Mouse (Mus musculus): ENCODE measurements around the gene Rad51b. TPM values are rescaled to one million over a fixed set of nuclear protein-coding genes. Genes with fewer than 3 reads are reported as not detected.

The Rad51b gene
- total and polyA plus RNA-seq, 2 experiments from 2014 or later: 1.4 to 1.8 TPM

DNA sequence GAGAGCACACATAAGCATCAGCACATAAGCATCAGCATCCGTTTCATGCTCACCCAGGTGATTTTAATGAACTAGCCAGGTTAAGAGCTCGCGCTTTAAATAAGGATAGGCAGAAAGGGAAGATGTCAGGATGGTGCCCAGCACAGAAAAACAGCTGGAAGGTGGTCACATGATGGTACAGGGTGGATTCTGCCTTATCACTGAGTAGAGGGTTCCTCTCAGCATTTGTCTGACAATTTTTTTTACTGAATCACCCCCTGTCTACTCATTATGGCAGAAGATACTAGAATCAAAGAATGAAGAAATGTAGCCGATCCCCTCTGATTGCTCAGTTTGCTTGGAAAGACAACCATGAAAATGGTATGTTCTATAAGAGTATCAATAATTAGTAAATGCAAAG, 474.1 kb downstream of the Rad51b start:
- TF ChIP-seq CTCF (IDR thresholded peaks at IDR 0.05; ENCODE audit: low read depth): no peak
- H3K4me1 ChIP-seq (ENCODE audit: control insufficient read depth, insufficient read depth): peaks cover 4% of the 10 kb centered on the region; the same call in 1 of the 2 replicates
- no peak overlapping the region for H3K4me3 ChIP-seq (ENCODE audit: low read depth, low read length)
- H3K27ac ChIP-seq (ENCODE audit: low read depth): no peak overlapping the region
- no peaks in the 10 kb centered on the region for H3K27me3 ChIP-seq (ENCODE audit: control insufficient read depth, insufficient read depth, low read length)
- WGBS: 94% methylated on average over 4 of the region's 4 CpGs
- H3K9me3 ChIP-seq (replicated peaks; ENCODE audit: control insufficient read depth, low read length): no peaks in the 10 kb centered on the region
- no peak overlapping the region for H3K4me2 ChIP-seq (ENCODE audit: low read depth, low read length)
- no peak overlapping the region for H3K9ac ChIP-seq (replicated peaks; ENCODE audit: low read depth, low read length)
- H3K36me3 ChIP-seq (replicated peaks; ENCODE audit: control insufficient read depth, insufficient read depth, low read length): no peaks in the 10 kb centered on the region
- no peak for ATAC-seq (ENCODE audit: insufficient read depth, low read depth)
- DNase-seq (ENCODE audit: low spot score): no peak

DNA sequence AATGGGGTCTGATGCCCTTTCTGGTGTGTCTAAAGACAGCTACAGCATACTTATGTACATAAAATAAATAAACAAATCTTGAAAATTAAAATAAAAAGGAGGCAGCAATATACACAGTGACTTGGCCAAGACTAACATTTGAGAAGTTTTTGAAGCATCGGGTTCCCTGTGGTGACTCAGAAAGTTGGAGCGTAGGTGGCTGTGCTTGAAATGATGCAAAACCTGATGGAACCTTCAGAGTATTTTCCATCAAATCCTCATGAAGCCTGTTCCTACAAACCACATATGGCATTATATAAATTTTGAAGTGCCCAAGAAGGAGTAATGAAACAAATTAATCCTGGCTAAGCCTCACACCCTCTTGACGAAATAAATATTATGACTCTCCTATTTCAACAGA, 474.7 kb downstream of the Rad51b start:
- H3K9me3 ChIP-seq (replicated peaks; ENCODE audit: control insufficient read depth, low read length): no peaks in the 10 kb centered on the region
- WGBS: 95% methylated on average over 3 of the region's 3 CpGs
- H3K4me1 ChIP-seq (ENCODE audit: control insufficient read depth, insufficient read depth): no peaks in the 10 kb centered on the region
- H3K9ac ChIP-seq (replicated peaks; ENCODE audit: low read depth, low read length): no peak overlapping the region
- H3K27me3 ChIP-seq (ENCODE audit: control insufficient read depth, insufficient read depth, low read length): no peaks in the 10 kb centered on the region
- H3K36me3 ChIP-seq (replicated peaks; ENCODE audit: control insufficient read depth, insufficient read depth, low read length): no peaks in the 10 kb centered on the region
- no peak overlapping the region for H3K4me3 ChIP-seq (ENCODE audit: low read depth, low read length)
- no peak overlapping the region for H3K4me2 ChIP-seq (ENCODE audit: low read depth, low read length)
- TF ChIP-seq CTCF (IDR thresholded peaks at IDR 0.05; ENCODE audit: low read depth) (no peak), EP300 (IDR thresholded peaks at IDR 0.05; ENCODE audit: low read depth) (no peak)
- no peak for ATAC-seq (ENCODE audit: insufficient read depth, low read depth)
- H3K27ac ChIP-seq (ENCODE audit: low read depth): no peak overlapping the region
- DNase-seq (ENCODE audit: low spot score): no peak

DNA sequence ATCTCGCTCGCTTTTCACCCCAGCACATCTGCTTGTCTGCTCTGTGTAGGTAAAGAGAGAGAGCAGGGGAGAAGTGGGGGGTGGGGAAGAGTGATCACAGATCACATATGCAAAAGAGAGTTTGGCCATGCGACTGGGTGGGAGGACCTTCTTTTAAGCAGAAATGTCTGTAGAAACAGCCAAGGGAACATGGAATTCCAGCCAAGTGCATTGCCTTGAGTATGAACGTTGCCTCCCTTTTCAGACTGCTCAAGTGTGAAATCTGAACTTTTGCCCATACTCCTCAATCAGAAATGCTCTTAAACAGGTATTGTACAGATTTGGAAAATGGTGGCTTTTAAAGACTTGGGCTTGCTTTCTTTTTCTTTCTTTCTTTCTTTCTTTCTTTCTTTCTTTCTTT, 476.2 kb downstream of the Rad51b start:
- DNase-seq (ENCODE audit: low spot score) (no peak), ATAC-seq (ENCODE audit: insufficient read depth, low read depth) (no peak)
- 78% methylated on average over 4 of the region's 4 CpGs for WGBS
- TF ChIP-seq EP300 (IDR thresholded peaks at IDR 0.05; ENCODE audit: low read depth) (no peak), CTCF (IDR thresholded peaks at IDR 0.05; ENCODE audit: low read depth) (no peak)
- H3K4me1 ChIP-seq (ENCODE audit: control insufficient read depth, insufficient read depth): no peaks in the 10 kb centered on the region
- H3K9me3 ChIP-seq (replicated peaks; ENCODE audit: control insufficient read depth, low read length): no peaks in the 10 kb centered on the region
- H3K4me2 ChIP-seq (ENCODE audit: low read depth, low read length): no peak overlapping the region
- H3K36me3 ChIP-seq (replicated peaks; ENCODE audit: control insufficient read depth, insufficient read depth, low read length): no peaks in the 10 kb centered on the region
- H3K27me3 ChIP-seq (ENCODE audit: control insufficient read depth, insufficient read depth, low read length): no peaks in the 10 kb centered on the region
- no peak overlapping the region for H3K27ac ChIP-seq (ENCODE audit: low read depth)
- H3K4me3 ChIP-seq (ENCODE audit: low read depth, low read length): no peak overlapping the region
- H3K9ac ChIP-seq (replicated peaks; ENCODE audit: low read depth, low read length): no peak overlapping the region

DNA sequence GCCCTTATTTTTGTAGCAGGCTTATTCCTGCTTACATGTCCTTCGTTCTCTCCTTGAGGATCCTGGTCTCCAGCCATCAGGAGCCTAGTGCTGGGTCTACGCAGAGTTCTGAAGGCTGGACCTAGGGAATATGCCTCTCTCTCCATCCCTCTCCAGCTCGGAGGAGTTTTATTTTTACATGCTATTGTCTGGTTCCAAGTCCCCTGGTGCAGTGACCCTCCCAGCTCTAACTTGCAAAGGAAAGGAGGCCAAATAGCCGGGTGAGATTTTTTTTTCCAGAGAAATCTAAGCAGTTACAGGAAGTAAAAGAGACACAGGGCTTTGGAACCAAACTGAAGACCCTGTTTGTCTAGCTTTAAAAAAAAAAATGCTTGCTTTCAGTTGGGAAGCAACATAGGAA, 477.5 kb downstream of the Rad51b start:
- ATAC-seq (ENCODE audit: insufficient read depth, low read depth) (no peak), DNase-seq (ENCODE audit: low spot score) (no peak)
- Histone ChIP-seq H3K4me1 (ENCODE audit: control insufficient read depth, insufficient read depth) (no peaks in the 10 kb centered on the region), H3K9me3 (replicated peaks; ENCODE audit: control insufficient read depth, low read length) (no peaks in the 10 kb centered on the region), H3K27ac (ENCODE audit: low read depth) (peak overlapping the region; percentile 51), H3K9ac (replicated peaks; ENCODE audit: low read depth, low read length) (no peak overlapping the region; the same call in 1 of the 2 replicates), H3K36me3 (replicated peaks; ENCODE audit: control insufficient read depth, insufficient read depth, low read length) (no peaks in the 10 kb centered on the region), H3K4me2 (ENCODE audit: low read depth, low read length) (no peak overlapping the region), H3K27me3 (ENCODE audit: control insufficient read depth, insufficient read depth, low read length) (no peaks in the 10 kb centered on the region), H3K4me3 (ENCODE audit: low read depth, low read length) (no peak overlapping the region)
- TF ChIP-seq EP300 (IDR thresholded peaks at IDR 0.05; ENCODE audit: low read depth): no peak
- 50% methylated on average over 4 of the region's 4 CpGs for WGBS

DNA sequence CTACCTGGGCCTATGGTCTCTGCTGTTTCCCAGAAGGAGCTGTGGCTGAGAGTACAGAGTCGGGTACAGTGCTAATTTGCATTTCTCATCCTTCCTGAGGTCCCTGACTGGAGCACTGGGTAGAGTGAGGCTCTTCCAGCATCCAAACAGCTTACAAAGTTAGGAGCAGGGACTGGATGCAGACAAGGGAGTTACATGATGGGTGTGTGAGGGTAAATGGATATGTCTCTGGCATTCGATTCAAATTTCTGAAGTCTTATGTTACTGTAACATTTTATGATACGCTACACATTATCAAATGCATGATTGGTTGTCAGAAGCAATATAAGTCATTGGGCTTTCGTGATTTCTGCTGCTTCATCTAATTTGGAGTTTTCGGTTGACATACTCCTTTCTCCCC, 479.7 kb downstream of the Rad51b start:
- TF ChIP-seq EP300 (IDR thresholded peaks at IDR 0.05; ENCODE audit: low read depth) (no peak), CTCF (IDR thresholded peaks at IDR 0.05; ENCODE audit: low read depth) (no peak)
- DNase-seq (ENCODE audit: low spot score) (no peak), ATAC-seq (ENCODE audit: insufficient read depth, low read depth) (no peak)
- no peaks in the 10 kb centered on the region for H3K4me1 ChIP-seq (ENCODE audit: control insufficient read depth, insufficient read depth)
- H3K27me3 ChIP-seq (ENCODE audit: control insufficient read depth, insufficient read depth, low read length): no peaks in the 10 kb centered on the region
- no peak overlapping the region for H3K27ac ChIP-seq (ENCODE audit: low read depth)
- no peak overlapping the region for H3K4me2 ChIP-seq (ENCODE audit: low read depth, low read length)
- no peak overlapping the region for H3K9ac ChIP-seq (replicated peaks; ENCODE audit: low read depth, low read length)
- no peak overlapping the region for H3K4me3 ChIP-seq (ENCODE audit: low read depth, low read length)
- H3K36me3 ChIP-seq (replicated peaks; ENCODE audit: control insufficient read depth, insufficient read depth, low read length): no peaks in the 10 kb centered on the region
- H3K9me3 ChIP-seq (replicated peaks; ENCODE audit: control insufficient read depth, low read length): no peaks in the 10 kb centered on the region
- WGBS: 89% methylated on average over 5 of the region's 5 CpGs

DNA sequence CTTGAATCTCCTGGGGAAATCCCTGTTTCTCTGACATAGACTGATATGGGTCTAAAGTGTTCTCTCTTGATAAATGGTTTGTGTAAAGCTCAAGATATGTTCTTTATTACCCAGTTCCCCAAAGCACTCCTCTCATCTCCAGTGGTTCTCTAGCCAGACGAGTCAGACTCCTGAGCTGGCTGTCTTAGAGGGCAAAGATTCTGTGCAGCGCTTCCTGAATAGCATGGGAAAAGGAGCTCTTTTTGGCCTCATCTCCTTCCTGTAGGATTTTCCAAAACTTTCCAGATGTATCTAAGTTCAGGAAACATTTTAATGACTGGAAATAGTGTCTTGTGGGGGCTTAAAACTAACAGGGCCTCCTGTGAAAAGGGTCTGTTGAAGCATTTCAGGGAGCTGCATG, 483.7 kb downstream of the Rad51b start:
- Histone ChIP-seq H3K27ac (ENCODE audit: low read depth) (peak overlapping the region; percentile 60), H3K27me3 (ENCODE audit: control insufficient read depth, insufficient read depth, low read length) (no peaks in the 10 kb centered on the region), H3K9me3 (replicated peaks; ENCODE audit: control insufficient read depth, low read length) (0 out of 2 replicates have a peak, but pooled peaks cover 3% of the 10 kb centered on the region), H3K36me3 (replicated peaks; ENCODE audit: control insufficient read depth, insufficient read depth, low read length) (no peaks in the 10 kb centered on the region), H3K4me2 (ENCODE audit: low read depth, low read length) (no peak overlapping the region), H3K4me3 (ENCODE audit: low read depth, low read length) (no peak overlapping the region), H3K4me1 (ENCODE audit: control insufficient read depth, insufficient read depth) (no peaks in the 10 kb centered on the region), H3K9ac (replicated peaks; ENCODE audit: low read depth, low read length) (no peak overlapping the region)
- no peak for ATAC-seq (ENCODE audit: insufficient read depth, low read depth)
- TF ChIP-seq CTCF (IDR thresholded peaks at IDR 0.05; ENCODE audit: low read depth): no peak
- no peak for TF ChIP-seq EP300 (IDR thresholded peaks at IDR 0.05; ENCODE audit: low read depth)
- 51% methylated on average over 2 of the region's 2 CpGs for WGBS
- DNase-seq (ENCODE audit: low spot score): no peak
